Mouse (Mus musculus) heart, adult 2 months (tissue): ENCODE measurements at regions not wholly inside any gene's neighbourhood (a gene's known extent, or its start where the extent isn't known, plus 50 kb on each side); places are given as distances from the start of the nearest gene placed in this dataset.

Experiments
- CTCF ChIP-seq: fragments of 200-600 bp; IDR thresholded peaks from 2 replicates; pipeline ENCODE4 v1.8.1; 2022; ENCODE audit warnings: antibody characterized with exemption, mild to moderate bottlenecking, moderate library complexity
- POLR2A ChIP-seq: fragments of 200-500 bp; IDR thresholded peaks from 2 replicates; pipeline ENCODE4 v1.6.1; 2011; ENCODE audit warnings: mild to moderate bottlenecking, low read depth, low read length, control low read depth; ENCODE audit not compliant: insufficient read depth

DNA sequence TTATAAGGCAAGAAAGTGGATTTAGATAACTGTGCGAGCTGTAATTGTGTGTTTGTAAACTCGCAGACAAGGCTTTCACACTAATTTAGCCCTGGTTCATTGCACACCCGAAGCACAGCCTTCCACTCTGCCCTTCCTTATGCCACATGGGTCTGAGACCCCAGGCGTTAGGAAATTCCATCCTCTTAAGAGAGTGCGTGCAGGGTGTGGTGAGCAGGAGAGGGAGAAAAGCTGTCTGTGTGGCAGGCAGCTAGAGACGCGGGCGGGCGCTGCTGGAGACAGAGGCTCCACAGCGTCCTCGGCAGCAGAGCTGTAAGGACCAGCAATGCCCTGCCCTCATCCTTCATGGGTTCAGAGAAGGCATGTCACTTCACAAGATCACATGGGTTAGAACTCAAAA lies 176.6 kb upstream of the Dapk1 start:
- TF ChIP-seq CTCF (no peak), POLR2A (no peak)
